Mouse (Mus musculus): ENCODE measurements at regions not wholly inside any gene's neighbourhood (a gene's known extent, or its start where the extent isn't known, plus 50 kb on each side); places are given as distances from the start of the nearest gene placed in this dataset.

DNA sequence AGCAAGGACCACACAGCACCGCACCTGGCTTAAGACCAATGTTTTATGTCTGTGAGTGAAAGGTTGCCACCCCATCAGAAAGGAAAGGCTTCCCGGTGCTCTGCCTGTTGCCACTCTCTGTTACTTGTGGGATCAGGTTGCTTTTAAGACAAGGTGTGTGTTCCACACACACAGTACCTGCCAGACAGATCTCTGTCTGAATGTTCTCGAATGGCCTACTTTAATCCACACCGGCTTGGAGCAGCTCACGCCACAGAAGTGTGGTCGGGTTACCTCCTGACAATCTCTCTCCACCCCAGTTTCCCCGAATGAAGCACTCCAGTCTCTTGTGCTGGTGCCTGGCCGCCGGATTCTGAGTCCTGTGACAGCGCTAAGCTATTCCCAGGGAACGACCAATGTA, 214.0 kb downstream of the Sptssa start:
- TF ChIP-seq POLR2A (IDR thresholded peaks at IDR 0.05; ENCODE audit: borderline replicate concordance, insufficient read depth, low read length) (no peak), CTCF (IDR thresholded peaks at IDR 0.05; ENCODE audit: borderline replicate concordance, insufficient read depth, low read depth, low read length) (no peak)

Measured in cerebellum, adult 2 months (tissue).